Mouse (Mus musculus) bone marrow, adult 2 months (tissue): ENCODE results near the gene Podxl2.

ENCODE experiments used
- CTCF ChIP-seq: fragments of 200-500 bp; IDR thresholded peaks from 2 replicates; pipeline ENCODE4 v1.5.1; 2011; ENCODE audit warnings: low read length, control low read depth; ENCODE audit not compliant: control insufficient read depth, insufficient read depth
- POLR2A ChIP-seq: fragments of 200-500 bp; IDR thresholded peaks from 2 replicates; pipeline ENCODE4 v1.6.1; 2011; ENCODE audit warnings: low read depth, mild to moderate bottlenecking, control low read depth, low read length, borderline replicate concordance; ENCODE audit not compliant: control insufficient read depth

- no peak for TF ChIP-seq CTCF
- no peak for TF ChIP-seq POLR2A
Measured at GRCm38 (mm10) chr6:88854509-88854908, 20.3 kb downstream of the Podxl2 start.
